Mouse (Mus musculus): ENCODE data around the gene Cacna1c.

DNA sequence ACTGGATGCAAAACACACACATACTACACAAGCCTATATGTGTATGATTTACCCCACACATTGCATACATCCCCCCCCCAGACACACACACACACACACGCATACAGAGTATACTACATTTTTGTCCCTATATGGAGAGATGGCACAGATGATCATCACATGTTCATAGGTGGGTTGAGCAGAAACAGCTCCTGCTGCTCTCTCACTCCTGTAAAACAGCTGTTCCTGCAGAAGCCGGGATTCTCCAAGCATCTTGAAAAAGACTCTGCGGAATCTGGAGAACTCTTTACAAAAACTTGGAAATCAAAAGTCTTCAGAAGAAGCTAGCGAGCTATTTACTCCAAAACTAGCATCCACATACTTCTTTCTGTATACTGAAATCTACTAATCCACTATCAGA is 63.4 kb downstream of the Cacna1c start:
- TF ChIP-seq TCF12 (IDR thresholded peaks at IDR 0.05; ENCODE audit: insufficient read depth, poor library complexity, severe bottlenecking): no peak
- TF ChIP-seq REST (IDR thresholded peaks at IDR 0.05; ENCODE audit: insufficient read depth, insufficient read length): no peak
- TF ChIP-seq POLR2A (IDR thresholded peaks at IDR 0.05; ENCODE audit: insufficient read length, low read depth): no peak
- no peak for TF ChIP-seq E2F4 (IDR thresholded peaks at IDR 0.05; ENCODE audit: insufficient read depth)
- no peak for TF ChIP-seq MYOD1 (IDR thresholded peaks at IDR 0.05; ENCODE audit: control insufficient read depth in 1 of 3, insufficient read length in 2 of 3, low read depth in 2 of 3)
- TF ChIP-seq USF1 (IDR thresholded peaks at IDR 0.05; ENCODE audit: low read depth): no peak

All from myocyte (in vitro differentiated cells).